Mouse (Mus musculus) cerebellum, adult 18-20 months (tissue): Measurements from ENCODE around the gene Mrps18a.
A peak's percentile ranks its signal among the peaks of the same experiment; 100 is the strongest.

Experiments
- DNase-seq, 2 experiments: peaks; one replicate each; pipeline ENCODE4 v3.0.0; 2021

Mrps18a gene

DNA sequence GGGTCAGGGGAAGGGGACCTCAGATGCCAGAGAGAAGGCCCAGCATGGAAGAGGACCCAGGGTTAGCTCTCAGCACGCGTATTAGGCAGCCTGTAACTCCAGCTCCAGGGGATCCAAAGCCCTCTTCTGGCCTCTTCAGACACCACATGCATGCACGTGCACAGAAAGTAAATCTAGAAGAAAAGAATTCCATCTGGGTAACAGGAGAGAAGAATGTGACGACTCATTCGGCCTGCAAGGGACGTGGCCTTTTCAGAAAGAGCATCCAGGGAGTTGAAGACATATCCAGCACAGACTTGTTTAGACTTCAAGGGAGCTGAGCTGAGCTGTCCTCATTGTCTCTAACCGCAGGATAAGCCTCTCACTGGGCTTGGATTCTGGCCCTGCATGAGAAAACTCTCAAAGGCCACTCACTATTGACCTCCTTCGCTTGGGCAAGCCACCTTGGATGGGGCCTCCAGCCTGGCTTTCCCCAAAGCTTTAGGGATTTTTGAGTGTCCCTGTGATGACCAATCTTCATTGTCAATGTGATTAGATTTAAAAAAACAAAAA lies 8.1 kb upstream of the Mrps18a start:
- DNase-seq, result no peak

DNA sequence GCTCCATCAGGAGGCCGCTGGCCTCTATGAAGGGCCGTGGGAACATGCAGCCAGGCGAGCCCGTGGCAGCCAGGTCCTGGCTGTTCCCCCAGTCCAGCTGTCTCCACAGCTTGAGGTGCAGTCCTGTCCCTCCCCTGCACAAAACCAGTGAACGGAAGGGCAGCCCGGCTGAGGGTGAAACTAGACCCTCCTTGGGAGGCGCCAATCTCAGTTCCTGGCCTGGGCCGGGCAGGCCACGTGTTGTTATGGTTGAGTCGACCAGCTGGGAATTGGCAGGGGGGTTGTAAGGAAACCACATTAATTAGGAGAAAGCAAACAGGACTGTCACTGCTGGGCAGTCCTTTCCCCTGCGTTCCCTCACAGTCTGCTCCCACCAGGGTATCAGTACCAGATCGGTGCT lies 6.3 kb upstream of the Mrps18a start:
- DNase-seq, result no peak

DNA sequence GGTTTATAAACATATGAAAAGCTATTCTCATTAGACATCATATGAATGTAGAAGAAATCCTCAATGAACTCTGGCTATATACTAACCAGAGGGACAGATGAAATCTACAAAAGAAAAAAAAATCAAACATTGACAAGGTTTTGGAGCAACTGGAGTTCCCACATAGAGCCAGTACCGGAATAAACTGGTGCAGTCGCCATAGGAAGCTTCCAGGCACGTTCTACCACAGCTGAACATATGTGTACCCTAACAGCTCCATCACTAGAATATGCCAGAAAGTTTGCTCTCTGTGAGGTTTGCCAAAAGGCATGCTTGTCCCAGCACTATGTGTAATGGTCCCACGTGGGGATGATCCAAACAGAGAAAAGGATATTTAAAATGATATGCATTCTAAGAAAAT lies 2.5 kb upstream of the Mrps18a start:
- no peak for DNase-seq

DNA sequence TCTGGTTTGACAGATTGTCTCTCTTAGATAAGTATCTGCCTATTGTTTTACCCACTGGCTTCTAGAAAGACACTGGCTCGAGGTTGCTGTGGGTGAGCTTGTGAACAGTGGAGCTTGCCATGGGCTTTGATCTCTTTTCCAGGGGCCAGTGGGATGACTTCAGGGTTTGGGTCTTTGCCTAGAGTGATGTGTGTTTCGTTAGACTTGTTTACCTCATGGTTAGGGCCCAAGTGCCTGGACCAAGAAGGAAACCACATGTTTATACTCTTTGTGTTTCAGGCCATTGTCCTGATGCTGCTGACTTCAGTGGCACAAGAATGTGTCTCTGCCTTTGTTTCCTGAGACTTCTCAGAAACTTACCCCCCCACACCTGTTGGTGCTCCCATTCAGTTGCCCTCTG lies 4.7 kb downstream of the Mrps18a start:
- no peak for DNase-seq

DNA sequence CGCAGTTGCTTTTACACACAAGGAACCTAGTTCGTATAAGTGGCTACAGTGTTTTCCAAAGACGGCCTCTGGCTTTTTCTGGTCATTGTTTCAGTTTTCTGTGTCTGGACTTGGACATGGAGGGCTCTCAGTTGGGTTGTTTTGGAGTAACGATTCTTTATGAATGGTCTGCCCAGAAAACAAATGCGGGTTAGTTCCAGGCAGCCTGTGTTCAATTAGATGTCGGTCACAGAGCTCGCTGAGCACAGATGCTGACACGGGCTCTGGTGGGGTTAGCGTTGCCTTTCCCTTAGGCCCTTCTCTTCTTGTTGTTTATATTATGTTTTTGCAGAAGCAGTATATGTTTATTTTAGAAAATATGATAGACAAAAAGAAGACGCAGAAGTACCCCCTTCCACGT lies 5.4 kb downstream of the Mrps18a start:
- no peak for DNase-seq

DNA sequence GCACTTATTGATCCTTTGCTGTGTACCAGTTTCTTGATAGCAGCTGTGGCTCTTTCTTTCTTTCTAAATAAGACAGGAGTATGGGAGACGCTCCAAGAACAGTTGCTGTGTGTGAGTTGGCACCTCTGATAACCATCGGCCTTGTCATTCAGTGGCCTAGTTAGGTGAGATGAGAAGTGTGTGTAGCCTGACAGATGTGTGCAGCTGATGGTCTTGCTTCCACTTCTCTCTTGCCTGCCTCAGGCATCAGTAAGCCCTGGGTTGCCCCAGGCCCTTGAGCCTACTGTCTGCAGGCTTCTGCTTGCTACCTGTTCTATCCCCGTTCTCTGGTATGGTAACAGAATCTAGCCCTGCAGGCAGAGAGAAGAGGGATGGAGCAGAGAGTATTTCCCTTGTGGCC lies 6.1 kb downstream of the Mrps18a start:
- DNase-seq, result no peak

DNA sequence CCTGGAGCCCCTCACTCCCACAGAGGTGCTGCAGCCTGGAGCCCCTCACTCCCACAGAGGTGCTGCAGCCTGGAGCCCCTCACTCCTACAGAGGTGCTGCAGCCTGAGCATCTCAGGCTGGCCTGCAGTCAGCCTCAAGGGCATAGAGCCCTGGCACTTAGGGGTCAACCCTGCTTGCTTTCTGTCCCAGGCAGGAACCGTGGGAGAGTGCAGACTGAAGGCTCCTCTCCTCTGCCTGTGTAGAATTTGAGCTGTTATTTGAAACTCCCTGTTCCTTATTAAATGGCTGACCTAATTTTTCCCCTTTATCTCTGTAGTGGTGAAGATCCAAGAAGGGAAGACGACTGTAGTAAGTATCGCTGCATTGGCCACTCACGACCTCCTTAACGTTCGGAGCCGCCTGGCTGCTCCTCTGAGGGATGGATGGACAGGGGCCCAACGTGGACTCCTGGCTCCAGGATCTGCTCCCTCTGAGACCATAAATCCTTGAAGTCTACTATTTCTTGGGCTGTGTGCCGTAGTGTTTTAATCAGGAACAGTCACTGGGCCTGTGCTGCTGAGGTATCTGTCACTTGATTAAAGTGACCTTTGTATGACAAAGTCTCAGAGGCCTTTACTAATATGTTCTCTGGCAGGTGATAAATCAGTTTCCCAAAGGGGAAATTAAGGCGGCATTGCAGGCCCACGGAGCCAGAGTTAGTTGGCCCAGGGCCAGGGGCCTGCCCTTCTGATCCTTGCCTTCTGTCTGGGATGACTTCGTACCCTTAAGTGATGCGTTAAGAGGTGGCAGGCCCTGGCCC lies 7.0 kb downstream of the Mrps18a start:
- DNase-seq, result no peak

DNA sequence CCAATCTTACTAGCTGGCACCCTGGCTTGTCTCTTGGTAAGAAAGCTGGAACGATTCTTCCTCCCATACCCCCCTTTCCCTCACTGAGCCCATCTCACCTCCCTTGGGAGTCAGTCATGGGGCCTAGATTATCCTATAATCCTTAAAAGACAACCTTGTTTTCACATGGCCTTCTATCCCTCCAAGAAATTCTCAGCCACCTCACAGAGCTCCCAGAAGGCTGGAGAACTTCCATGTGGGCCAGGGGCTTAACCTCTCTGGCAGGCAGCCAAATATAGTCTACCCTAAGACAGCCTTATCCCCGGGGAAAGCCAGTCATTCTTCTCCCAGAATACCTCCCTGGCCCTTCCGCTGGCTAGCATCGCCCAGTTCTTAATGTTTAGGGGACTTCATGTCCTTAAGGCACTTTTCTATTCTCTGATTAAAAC lies 7.7 kb downstream of the Mrps18a start:
- DNase-seq, result no peak

DNA sequence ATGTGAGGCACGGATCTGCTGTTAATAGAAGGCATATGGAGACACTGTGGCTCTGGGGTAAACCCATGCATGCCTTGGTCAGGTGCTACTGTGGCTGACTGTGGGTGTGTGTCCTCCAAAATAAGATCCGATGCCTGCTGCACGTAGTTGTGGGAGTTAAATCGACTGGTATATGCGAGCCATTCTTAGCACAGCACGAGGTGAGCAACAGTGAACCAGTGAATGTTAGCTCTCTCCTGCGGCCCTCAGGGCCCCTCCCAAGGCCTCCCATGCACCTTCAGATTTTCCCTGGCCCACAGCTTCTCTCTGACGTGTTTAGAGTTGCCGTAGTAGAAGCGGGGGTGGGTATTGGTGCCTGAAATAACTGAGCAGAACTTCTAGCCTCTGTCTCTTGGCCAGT lies 8.9 kb downstream of the Mrps18a start:
- DNase-seq, result no peak

DNA sequence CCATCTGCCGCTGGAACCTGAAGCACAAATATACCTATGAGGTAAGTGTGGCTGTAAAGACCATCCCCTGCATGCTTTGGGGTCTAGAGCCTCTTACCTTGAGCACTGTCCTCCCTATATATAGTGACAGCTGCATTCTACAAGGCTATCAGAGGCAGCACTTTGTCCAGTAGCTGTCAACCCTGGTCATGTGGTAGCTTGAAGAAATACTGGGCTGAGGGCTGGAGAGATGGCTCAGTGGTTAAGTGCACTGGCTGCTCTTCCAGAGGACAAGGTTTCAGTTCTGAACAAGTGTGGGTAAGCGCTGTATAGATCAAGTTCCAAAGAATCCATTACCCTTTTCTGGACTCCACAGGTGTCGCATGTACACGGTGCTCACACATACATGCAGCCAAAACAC lies 12.0 kb downstream of the Mrps18a start:
- DNase-seq, result no peak

DNA sequence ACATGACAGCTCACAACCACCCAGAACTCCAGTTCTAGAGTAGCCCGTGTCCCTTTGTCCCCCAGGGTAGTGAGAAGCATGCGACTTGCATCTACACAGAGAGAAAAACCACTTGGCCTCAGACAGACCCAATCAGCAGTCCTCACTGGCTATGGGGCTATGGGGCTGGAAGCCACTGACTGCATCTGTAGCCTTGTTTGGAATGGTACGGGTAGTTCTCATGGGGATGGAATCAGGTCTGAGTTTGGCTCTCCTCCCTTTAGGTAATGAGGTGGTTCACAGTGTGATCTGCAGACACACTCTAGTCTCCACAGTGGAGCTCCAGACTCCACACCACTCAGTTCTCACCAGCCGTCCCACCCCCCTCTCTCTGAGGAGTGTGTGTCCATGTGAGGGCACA lies 12.5 kb downstream of the Mrps18a start:
- DNase-seq, result no peak

DNA sequence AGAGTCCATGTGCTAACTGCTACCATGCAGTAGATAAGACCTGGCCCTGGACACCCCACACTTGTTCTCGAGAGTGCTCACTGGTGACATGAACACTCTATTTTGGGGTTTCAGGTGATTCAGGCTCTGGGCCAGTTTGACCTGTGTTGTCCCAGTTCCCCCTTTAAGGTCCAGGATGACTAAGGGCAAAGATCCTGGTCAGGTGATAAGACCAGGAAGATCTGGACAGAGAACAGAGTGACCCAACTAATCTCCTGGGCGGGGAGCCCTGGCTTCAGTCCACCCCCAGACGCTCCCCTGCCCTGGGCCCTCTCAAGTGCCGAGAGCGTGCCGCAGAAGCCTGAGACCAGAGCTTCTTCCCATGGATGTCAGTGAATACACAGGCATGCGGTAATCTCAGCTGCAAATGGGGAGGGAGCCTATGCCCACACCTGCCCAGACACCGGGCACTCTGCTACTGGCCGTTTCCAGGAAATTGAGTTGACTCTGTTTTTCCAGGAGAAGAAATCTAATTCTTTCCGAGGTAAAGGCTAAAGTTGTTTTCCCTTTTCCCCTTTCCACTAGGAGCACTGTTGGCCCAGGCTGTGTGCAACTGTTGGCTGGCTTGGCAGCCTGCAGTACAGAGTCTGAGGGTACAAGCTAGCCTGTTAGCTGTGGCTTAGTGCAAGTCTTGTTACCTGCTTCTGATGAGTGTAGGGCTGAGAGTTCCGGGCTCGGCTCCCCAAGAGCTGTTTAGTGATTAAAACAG lies 13.3 kb downstream of the Mrps18a start:
- DNase-seq, result no peak

DNA sequence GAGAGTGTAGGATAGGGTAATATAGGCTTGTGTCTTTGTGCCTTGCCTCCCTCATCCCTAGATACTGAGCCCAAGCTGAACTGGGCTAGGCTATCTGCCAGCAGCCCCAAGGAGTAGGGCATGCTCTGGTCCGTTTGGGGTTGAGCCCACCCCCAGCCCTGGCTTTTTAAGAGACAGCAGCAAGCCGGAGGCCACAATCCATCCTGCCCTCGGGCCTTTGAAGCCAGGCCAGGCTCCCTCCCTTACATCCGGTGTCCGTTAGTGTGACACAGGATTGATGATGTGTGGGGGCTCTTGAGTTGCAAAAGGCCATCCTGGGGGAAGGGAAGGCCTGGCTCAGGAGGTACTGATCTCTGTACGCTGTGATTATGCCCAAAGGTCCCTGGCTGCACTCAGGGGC lies 15.8 kb downstream of the Mrps18a start:
- no peak for DNase-seq

DNA sequence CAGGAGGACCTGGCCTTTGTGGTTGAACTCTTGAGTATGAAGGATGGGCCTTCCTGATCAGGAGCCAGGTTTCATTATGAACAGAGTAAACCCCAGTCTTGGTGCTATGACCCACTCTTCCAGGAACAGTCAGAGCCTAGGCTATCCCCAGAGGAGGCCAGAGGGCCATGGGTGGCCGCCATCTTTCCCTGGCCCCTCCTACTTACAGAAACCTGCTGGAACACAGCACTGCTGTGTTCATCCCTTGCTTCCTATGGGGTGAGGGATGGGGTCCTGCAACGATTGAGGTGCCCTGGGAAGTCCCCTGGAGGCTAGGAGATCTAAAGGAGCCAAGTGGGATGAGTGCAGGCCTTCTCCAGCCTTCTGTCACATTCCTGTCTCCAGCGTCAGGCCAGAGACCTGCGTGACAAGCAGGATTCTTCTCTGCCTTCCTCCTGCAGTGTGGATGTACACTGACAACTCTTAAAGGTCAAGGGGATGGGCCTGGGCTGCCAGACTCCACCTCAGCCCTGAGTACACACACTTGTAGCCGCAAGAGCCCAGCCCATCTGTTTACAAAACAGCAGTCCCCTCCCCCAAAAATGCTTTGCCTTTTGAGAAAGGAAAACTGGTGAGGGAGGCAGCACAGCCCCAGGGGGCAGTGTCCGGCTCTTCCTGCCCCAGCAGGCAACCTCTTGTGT lies 17.2 kb downstream of the Mrps18a start:
- DNase-seq, result no peak

DNA sequence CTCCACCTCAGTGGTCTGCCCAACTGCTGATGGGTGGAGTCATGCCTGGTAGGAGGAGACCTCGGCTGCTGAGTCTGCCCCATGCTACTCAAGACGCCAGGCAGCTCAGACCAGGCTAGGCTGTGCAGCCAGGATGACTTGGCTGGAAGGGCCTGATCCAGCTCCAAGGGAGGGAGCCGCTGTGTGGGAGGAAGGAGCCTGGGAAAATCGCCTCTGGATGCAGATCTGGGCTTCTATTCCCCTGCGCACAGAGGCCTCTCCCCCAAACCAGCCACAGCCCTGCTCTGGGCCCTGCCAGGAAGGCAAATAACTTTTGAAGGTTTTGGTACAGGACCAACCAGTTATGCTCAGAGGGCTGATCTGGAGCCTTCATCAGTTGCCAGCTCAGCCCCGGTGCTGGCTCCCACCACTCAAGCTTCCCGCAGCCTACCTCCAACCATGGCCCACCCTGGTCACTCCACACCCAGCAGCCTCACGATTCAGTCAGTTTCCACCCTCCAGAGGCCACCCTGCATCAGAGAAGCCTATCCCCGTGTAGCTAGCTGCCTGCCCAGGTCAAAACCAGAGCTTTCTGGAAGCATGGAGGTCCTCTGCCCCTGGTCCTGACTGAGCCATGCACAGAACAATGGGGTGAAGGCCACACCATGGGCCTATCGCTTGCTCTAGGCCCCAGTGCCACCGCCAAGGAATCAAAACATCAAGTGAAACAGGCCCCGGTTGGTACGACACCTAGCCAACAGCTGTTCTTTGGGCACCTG lies 19.1 kb downstream of the Mrps18a start:
- no peak for DNase-seq

DNA sequence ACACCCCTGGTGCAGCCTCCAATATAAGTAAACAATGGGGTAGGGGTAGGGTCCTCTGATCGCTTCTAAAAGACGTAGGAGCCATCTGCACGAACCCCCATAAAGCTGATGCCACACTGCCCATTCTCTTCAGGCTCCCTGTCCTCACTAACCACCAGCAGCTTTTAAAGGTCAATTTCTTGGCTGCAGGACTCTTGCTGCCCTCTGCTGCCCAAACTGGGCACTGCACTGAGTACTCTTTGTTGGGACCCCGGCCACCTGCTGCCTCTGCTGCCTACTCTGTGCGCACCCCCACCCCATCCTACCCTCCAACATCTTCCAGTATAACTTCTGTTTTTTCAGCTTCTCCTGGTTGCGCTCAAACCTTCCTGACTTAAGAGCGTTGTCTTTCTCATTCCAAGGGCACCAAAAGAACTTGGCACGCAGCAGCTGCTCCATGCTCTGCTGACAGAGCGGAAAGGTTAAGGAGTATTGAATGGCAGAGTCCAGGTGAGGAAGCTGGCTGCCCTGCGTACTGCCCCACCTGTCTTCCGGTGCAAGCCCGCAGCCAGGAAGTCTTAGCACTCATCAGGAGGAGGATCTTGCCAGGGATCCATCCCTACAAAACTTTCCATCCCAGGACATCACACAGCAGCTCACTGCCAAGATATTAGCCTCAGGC lies 21.4 kb downstream of the Mrps18a start:
- DNase-seq, result peak; percentile 64 to 81

DNA sequence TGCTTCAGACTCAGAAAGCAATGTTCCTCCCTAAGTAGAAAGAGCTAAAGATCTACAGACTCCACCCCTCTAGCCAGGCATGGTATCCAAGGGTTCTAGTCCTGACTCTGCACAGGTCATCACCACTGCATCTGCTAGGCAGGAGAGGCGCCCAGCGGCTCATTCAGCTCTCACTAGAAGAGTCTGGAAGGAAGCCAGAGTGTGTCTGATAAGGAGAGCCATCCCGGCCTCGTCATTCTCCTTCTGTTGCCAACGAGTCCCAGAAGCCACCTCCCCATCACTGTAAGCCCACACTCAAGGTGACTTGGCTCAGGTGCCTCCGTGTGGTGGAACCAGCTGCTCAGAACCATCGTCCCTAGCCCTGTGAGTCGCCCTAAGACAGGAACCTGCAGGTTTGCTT lies 22.1 kb downstream of the Mrps18a start:
- no peak for DNase-seq

DNA sequence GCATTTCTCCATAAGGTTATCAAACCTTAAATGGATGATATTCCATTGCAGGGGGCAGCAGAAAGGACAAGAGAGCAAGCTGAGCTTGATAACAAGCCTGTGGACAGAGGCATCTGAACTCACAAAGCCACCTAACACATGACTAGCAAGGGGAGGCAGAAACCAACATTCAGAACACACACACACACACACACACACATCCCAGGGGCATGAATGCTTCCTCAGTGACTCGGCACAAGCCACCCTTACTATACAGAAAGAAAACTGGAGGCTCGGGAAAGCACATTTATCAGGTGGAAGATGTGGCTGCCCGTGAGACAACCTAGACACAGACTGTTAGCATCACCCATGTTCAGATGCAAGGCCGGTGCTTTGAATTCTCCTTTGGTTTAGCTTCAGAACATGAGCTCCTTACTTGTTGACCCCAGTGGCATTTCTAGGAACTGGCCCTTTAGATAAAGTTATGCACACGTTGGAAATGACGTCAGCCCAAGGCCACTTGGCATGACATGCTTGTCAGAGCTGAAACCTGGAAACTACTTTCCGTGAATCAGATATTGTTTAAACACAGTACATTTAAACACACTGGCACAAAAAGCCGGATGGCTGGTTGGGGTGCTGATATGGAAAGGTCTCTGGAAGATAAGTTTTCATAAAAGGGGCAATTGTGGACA lies 27.9 kb downstream of the Mrps18a start:
- DNase-seq, result no peak

DNA sequence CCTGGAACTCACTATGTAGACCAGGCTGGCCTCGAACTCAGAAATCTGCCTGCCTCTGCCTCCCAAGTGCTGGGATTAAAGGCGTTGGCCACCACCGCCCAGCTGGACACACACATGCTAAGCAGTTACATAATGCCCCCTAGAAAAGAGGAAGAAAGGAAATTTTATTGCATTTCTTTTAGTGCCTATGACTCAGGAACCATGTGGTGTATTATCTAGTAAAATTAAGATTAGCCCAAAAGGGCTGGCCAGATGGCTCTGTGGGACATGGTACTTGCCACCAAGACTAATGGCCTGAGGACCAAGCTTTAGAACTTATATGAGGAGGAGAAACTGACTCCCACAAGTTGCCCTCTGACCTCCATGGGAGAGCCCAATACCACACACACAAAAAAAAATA lies 29.1 kb downstream of the Mrps18a start:
- no peak for DNase-seq

DNA sequence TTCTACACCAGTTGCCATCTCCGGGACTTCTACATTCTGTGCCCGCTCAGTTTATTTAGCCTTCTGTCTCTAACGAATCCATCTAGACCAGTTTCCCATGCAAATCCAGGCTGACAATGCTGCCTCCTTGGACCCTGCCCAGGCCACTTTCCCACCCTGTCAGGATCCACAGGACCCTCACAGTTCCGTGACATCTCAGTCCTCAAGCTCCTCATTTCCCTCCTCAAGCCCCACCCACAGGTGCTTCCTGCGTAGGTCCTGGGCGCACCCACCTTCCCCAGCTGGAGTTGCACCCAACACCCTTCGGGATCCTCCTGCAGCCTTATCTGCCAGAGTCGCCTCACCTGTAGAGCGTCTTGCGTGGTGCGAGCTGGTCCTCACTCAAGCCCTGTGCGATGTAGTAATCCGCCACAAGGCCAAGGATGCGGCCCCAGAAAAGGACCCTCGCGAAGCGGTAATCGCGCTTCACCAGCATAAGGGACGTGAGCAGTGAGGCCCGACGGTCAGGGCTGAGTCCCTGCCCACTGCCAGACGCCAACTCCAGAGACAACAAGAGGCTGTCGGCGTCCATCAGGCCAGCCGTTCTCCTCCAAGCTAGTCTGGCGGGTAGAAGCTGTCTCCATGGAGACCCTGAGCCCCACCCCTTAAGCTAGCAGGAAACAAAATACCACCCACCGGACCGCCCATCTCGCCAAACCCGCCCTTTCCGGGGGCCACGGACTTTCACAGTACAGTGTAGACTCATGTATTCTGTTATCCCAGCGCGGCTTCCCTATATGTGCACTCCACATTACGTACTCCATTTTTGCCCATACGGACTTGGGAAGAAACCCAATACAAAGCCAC lies 33.0 kb downstream of the Mrps18a start, which contains the start of gene Rsph9:
Rsph9 (minus strand) TSS at position 639 of the 846 bp plus-strand sequence.
- DNase-seq, result no peak
